8 mouse cellular contexts compared by ENCODE assay signal in genomic region chr17:25567745-25568144, GRCm38 (mm10). TPM values are rescaled to one million over a fixed set of nuclear protein-coding genes. Genes with fewer than 3 reads are reported as not detected.
DNase-seq lines count a peak whose midpoint lies in the region; ATAC-seq and TF ChIP-seq lines count a peak whose summit lies in the region.

No protein-coding gene starts in this region.

- no peak for TF ChIP-seq POLR2A in liver, adult 2 months (IDR thresholded peaks at IDR 0.05; ENCODE audit: extremely low read depth, insufficient read depth, low read length)

- H3K36me3 ChIP-seq in kidney, postnatal 0 days (ENCODE audit: insufficient read depth, low read length) = no peaks in the 10 kb centered on the region
- H3K36me3 ChIP-seq in liver, adult 2 months (ENCODE audit: control insufficient read depth, insufficient read depth, low read length) = no peaks in the 10 kb centered on the region

- DNase-seq in 3134 (ENCODE audit: extremely low read depth, insufficient read length, low spot score) = peak; percentile 42
- peak; percentile 17 for DNase-seq in MEL-GATA-1-ER (ENCODE audit: extremely low read depth, low read depth)
- peak; percentile 75 to 86 for DNase-seq in cerebellum, postnatal 25 days
- DNase-seq in frontal cortex, postnatal 36 days (ENCODE audit: low spot score in 2 of 2) = peak; percentile 74 to 88
- DNase-seq in kidney, postnatal 0 days (ENCODE audit: low spot score) = peak; percentile 71
- DNase-seq in liver, adult 2 months (ENCODE audit: extremely low read depth, low read depth, low spot score) = peak; percentile 8
- DNase-seq in neural tube, embryonic 10.5 days (ENCODE audit: extremely low spot score, low spot score) = peak; percentile 84
- peak; percentile 73 for DNase-seq in testis, postnatal 14 days (ENCODE audit: low spot score)

- no peak overlapping the region for H3K27ac ChIP-seq in kidney, postnatal 0 days
- H3K27ac ChIP-seq in liver, adult 2 months (replicated peaks; ENCODE audit: insufficient read depth, low read depth, low read length) = no peak overlapping the region

- H3K79me2 ChIP-seq in liver, adult 2 months (ENCODE audit: control insufficient read depth, insufficient read depth, low read length) = no peaks in the 10 kb centered on the region

- no peak overlapping the region for H3K9ac ChIP-seq in kidney, postnatal 0 days (ENCODE audit: low read depth, low read length)
- H3K9ac ChIP-seq in liver, adult 2 months (ENCODE audit: low read depth, low read length) = no peak overlapping the region

- H3K4me1 ChIP-seq in kidney, postnatal 0 days (replicated peaks; ENCODE audit: insufficient read depth, low read length) = peaks cover 8% of the 10 kb centered on the region; the same call in 1 of the 2 replicates
- H3K4me1 ChIP-seq in liver, adult 2 months (ENCODE audit: control insufficient read depth, insufficient read depth, low read length) = no peaks in the 10 kb centered on the region

- H3K4me3 ChIP-seq in kidney, postnatal 0 days (replicated peaks; ENCODE audit: low read depth, low read length) = no peak overlapping the region
- H3K4me3 ChIP-seq in liver, adult 2 months (ENCODE audit: insufficient read depth, low read depth, low read length) = no peak overlapping the region

- no peaks in the 10 kb centered on the region for H3K27me3 ChIP-seq in kidney, postnatal 0 days (ENCODE audit: insufficient read depth, low read length)
- peaks cover 12% of the 10 kb centered on the region for H3K27me3 ChIP-seq in liver, adult 2 months (ENCODE audit: control insufficient read depth, insufficient read depth, low read length)

- no peaks in the 10 kb centered on the region for H3K9me3 ChIP-seq in kidney, postnatal 0 days (replicated peaks; ENCODE audit: low read length)

- H3K4me2 ChIP-seq in kidney, postnatal 0 days (ENCODE audit: low read length) = no peak overlapping the region

- peak; percentile 89 for TF ChIP-seq CTCF in kidney, postnatal 0 days (IDR thresholded peaks at IDR 0.05; ENCODE audit: low read depth)
- peak; percentile 96 for TF ChIP-seq CTCF in liver, adult 2 months (IDR thresholded peaks at IDR 0.05; ENCODE audit: low read depth, low read length)

- 27% methylated on average over 14 of the region's 14 CpGs for WGBS in kidney, postnatal 0 days
- 21% methylated on average over 14 of the region's 14 CpGs for WGBS in liver, adult 2 months

- no peak for ATAC-seq in kidney, postnatal 0 days (replicated peaks; ENCODE audit: low FRiP score, low read depth)

RNA-seq across cellular contexts. Expression of gene Sox8, which starts 2.7 kb away (rescaled TPM):
- 1.8 and 2.2 TPM in 2 replicates for polyA plus RNA-seq in kidney, postnatal 0 days (2015; fragmentation: Nextera tagmentation; extraction: Ambion mirVana)
- not detected in 2 replicates for total RNA-seq in liver, adult 2 months (2014; rRNA removed)
- polyA plus RNA-seq in liver, adult 2 months (2012; rRNA removed) = not detected in 2 replicates

RNA-seq across cellular contexts. Expression of gene Lmf1, which starts 11.1 kb away (rescaled TPM):
- 22.0 and 25.5 TPM in 2 replicates for polyA plus RNA-seq in kidney, postnatal 0 days (2015; fragmentation: Nextera tagmentation; extraction: Ambion mirVana)
- 26.9 and 31.3 TPM in 2 replicates for total RNA-seq in liver, adult 2 months (2014; rRNA removed)
- polyA plus RNA-seq in liver, adult 2 months (2012; rRNA removed) = 35.2 and 38.4 TPM in 2 replicates

Comparison
In these comparisons a context has a peak if more than half of its experiments do, and no peak if none do; other contexts are left out.
1. DNase-seq: peak in every context shown above with its lines; median percentile 84 in neural tube, embryonic 10.5 days; 81 in frontal cortex, postnatal 36 days; 80 in cerebellum, postnatal 25 days; 73 in testis, postnatal 14 days; 71 in kidney, postnatal 0 days; 42 in 3134; 17 in MEL-GATA-1-ER; 8 in liver, adult 2 months.